ENCODE assay signal across 30 mouse cellular contexts in the genomic region with DNA sequence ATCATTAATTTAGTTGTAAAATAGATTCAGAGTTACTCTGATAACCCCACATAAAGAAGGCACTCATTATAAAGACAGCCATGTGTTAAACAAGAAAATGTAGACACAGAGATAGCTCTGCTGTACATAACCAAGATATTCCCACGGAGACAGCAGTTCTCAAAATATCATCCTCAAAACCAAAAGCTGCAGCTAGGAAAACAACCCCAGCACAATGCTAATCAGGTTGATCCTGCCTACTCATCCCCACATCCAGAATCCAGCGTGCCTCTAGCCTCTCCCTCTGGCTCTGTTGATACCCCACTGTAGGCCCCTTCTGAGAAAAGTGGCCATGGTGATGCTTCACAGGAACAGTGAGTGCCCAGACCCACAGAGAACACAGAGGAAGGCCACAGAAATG.
A peak's percentile ranks its signal among the peaks of the same experiment; 100 is the strongest.
DNase-seq lines count a peak whose midpoint lies in the region; ATAC-seq and TF ChIP-seq lines count a peak whose summit lies in the region.
"Had no signal": no experiment of that assay in that cellular context is flagged by ENCODE, and none has a peak within 500 bp of the region (broad histone marks: within the 10 kb centered on the region; RNA-seq: fewer than 3 reads in every experiment).

No protein-coding gene starts in this region.

- WGBS in kidney, postnatal 0 days, result 72% methylated on average over 2 of the region's 2 CpGs

- no peak overlapping the region for H3K27ac ChIP-seq in kidney, postnatal 0 days
- peak overlapping the region; percentile 45; the same call in 1 of the 2 replicates for H3K27ac ChIP-seq in left cerebral cortex, adult 2 months
- H3K27ac ChIP-seq: embryonic facial prominence, embryonic 10.5 days; embryonic facial prominence, embryonic 15.5 days; hindbrain, embryonic 13.5 days; liver, embryonic 14.5 days; midbrain, embryonic 10.5 days; neural tube, embryonic 12.5 days; stomach, postnatal 0 days had no signal

- H3K9ac ChIP-seq in kidney, postnatal 0 days (ENCODE audit: low read depth, low read length), result no peak overlapping the region
- H3K9ac ChIP-seq: embryonic facial prominence, embryonic 15.5 days; hindbrain, embryonic 13.5 days; liver, embryonic 14.5 days; neural tube, embryonic 12.5 days had no signal

- peak; percentile 11 for DNase-seq in kidney, postnatal 0 days (ENCODE audit: low spot score)
- no peak for DNase-seq in kidney, adult 9 months
- DNase-seq in right cerebral cortex, adult 18-20 months, result peak; percentile 34
- no peak for DNase-seq in right cerebral cortex, postnatal 4 days
- peak in 1 of 2 experiments; percentile 25 for DNase-seq in left cerebral cortex, adult 2 months (ENCODE audit: extremely low spot score in 1 of 2, low spot score in 2 of 2)
- peak; percentile 45 for DNase-seq in telencephalon, adult 2 months (ENCODE audit: low read depth, low spot score)
- no peak for DNase-seq in adipocyte (ENCODE audit: low spot score)
- DNase-seq: adrenal gland, postnatal 25 days; cerebellum, adult 18-20 months; cerebellum, postnatal 14 days; gastrocnemius, postnatal 36 days; heart, postnatal 36 days; kidney, postnatal 25 days; liver; lung, adult 2 months; lung, postnatal 14 days; thymus, adult 2 months; thymus, postnatal 36 days had no signal

- intact Hi-C loops in left cerebral cortex, adult 2 months (cut with DNase I), result loop anchor here (5.0 kb wide), 1 partner anchor 89 kb away; no protein-coding TSS in a partner anchor

- H3K36me3 ChIP-seq in kidney, postnatal 0 days (ENCODE audit: insufficient read depth, low read length), result no peaks in the 10 kb centered on the region
- H3K36me3 ChIP-seq: embryonic facial prominence, embryonic 10.5 days; embryonic facial prominence, embryonic 15.5 days; hindbrain, embryonic 13.5 days; midbrain, embryonic 10.5 days; neural tube, embryonic 12.5 days had no signal

- H3K27me3 ChIP-seq in kidney, postnatal 0 days (ENCODE audit: insufficient read depth, low read length), result no peaks in the 10 kb centered on the region
- H3K27me3 ChIP-seq: embryonic facial prominence, embryonic 15.5 days; hindbrain, embryonic 13.5 days; neural tube, embryonic 12.5 days had no signal

- no peak for ATAC-seq in kidney, postnatal 0 days (replicated peaks; ENCODE audit: low FRiP score, low read depth)
- ATAC-seq: CD4-positive, CD25-positive, alpha-beta regulatory T cell, adult 4 months; forebrain, embryonic 14.5 days; intestine, postnatal 0 days had no signal

- H3K9me3 ChIP-seq in kidney, postnatal 0 days (replicated peaks; ENCODE audit: low read length), result no peaks in the 10 kb centered on the region
- H3K9me3 ChIP-seq: embryonic facial prominence, embryonic 10.5 days; embryonic facial prominence, embryonic 15.5 days; hindbrain, embryonic 13.5 days; midbrain, embryonic 10.5 days; neural tube, embryonic 12.5 days had no signal

- no peaks in the 10 kb centered on the region for H3K4me1 ChIP-seq in kidney, postnatal 0 days (replicated peaks; ENCODE audit: insufficient read depth, low read length)
- H3K4me1 ChIP-seq: embryonic facial prominence, embryonic 15.5 days had no signal

- no peak for TF ChIP-seq CTCF in kidney, postnatal 0 days (IDR thresholded peaks at IDR 0.05; ENCODE audit: low read depth)
- TF ChIP-seq CTCF in left cerebral cortex, adult 2 months (IDR thresholded peaks at IDR 0.05), result no peak

- H3K4me2 ChIP-seq in kidney, postnatal 0 days (ENCODE audit: low read length), result no peak overlapping the region
- H3K4me2 ChIP-seq: embryonic facial prominence, embryonic 15.5 days; heart, embryonic 11.5 days; hindbrain, embryonic 13.5 days; neural tube, embryonic 12.5 days had no signal

- no peak overlapping the region for H3K4me3 ChIP-seq in kidney, postnatal 0 days (replicated peaks; ENCODE audit: low read depth, low read length)
- no peak overlapping the region for H3K4me3 ChIP-seq in left cerebral cortex, adult 2 months
- H3K4me3 ChIP-seq: embryonic facial prominence, embryonic 10.5 days; embryonic facial prominence, embryonic 15.5 days; hindbrain, embryonic 13.5 days; midbrain, embryonic 10.5 days; myocyte; neural tube, embryonic 12.5 days had no signal

Comparison
In these comparisons a context has a peak if more than half of its experiments do, and no peak if none do; other contexts are left out.
1. DNase-seq: peak in kidney, postnatal 0 days (single experiment), right cerebral cortex, adult 18-20 months (single experiment) and telencephalon, adult 2 months (single experiment); none in kidney, adult 9 months (single experiment), right cerebral cortex, postnatal 4 days (single experiment) and adipocyte (single experiment).